Mouse (Mus musculus) bone marrow macrophage, adult 2 months (primary cell): ENCODE results near the gene Fgd3.

ENCODE experiments used
- CTCF ChIP-seq: IDR thresholded peaks from 2 replicates; pipeline ENCODE4 v1.5.1; 2012; ENCODE audit warnings: low read depth, mild to moderate bottlenecking, low read length, moderate library complexity
- POLR2A ChIP-seq: IDR thresholded peaks from 2 replicates; pipeline ENCODE4 v1.6.1; 2012; ENCODE audit warnings: mild to moderate bottlenecking, low read depth, low read length, borderline replicate concordance

DNA sequence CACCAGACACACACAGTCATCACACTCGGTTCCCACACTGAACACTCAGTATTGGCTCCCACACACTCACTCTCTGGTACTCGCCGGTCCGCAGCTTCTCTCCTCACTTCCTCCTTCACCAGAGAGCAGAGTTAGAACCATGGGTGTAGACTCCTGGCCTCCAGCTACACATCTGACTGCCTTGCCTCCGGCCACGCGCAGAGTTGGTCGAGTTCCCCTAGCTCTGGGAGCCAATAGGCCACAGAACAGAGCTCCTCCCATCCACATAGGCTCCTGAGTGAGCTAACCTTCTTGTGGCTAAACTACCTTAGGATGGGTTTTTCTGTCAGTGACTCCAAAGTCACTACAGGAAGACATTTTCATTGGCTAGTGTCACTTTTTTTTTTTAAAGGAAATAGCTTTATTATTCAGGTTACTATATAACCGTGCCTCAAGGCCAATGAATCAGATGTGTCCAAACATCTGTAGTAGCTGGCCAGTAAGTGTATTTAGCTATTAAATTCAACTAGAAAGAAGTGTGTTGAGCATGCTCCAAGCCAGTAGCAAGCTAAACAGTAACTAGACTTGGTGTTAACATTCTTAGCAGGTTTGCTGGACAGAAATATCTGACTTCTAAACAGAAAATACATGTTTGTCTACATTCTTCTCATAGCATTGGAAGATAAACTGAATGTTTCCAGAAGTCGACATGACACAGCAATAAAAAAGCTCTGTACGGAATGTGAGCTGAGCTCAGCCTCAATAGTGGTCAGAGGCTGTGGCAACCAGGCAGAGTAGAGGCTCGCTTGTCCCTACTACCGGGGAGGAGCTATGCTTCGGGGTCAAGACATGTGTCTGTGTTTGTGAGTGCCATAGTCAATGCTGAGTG, 21.4 kb downstream of the Fgd3 start:
- TF ChIP-seq CTCF (no peak), POLR2A (no peak)
